Mouse (Mus musculus): Measurements from ENCODE around the gene Apol6. TPM values are rescaled to one million over a fixed set of nuclear protein-coding genes. Genes with fewer than 3 reads are reported as not detected.

Apol6 gene
- total and polyA plus RNA-seq, 3 experiments = not detected

DNA sequence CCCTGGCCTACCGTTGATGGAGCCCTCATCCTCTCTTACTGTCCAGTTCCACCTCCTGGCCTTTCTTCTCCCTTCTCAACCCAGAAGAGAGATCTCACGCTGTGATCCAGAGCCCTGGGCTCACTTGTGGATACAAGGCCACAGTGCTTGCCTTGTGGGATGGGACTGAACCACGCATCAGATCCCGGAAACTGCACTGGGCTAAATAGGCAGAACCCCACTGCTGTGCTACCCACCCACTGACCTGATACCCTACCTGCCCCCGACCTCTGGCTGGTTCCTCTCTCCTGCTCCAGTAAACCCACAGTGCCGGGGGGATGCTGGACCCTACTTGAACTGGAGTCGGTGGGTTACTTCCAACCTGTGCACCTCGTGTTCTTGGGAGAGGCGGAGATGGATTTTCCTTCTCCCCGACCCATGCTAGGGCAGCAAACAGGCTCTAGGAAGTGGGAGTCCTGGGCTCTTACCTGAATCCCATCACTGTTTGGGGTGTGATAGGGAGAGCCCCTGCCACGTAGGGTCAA lies 26.3 kb downstream of the Apol6 start:
- TF ChIP-seq ZNF384 (IDR thresholded peaks at IDR 0.05; ENCODE audit: low read depth, low read length) = no peak
- TF ChIP-seq SIN3A (IDR thresholded peaks at IDR 0.05; ENCODE audit: low read length) = no peak
- TF ChIP-seq MXI1 (IDR thresholded peaks at IDR 0.05; ENCODE audit: low read depth, low read length) = no peak
- dilution Hi-C loops (cut with MboI; ENCODE audit: extremely low pct_ligation_motif_present, extremely low pct_unique_long_range_greater_than_20kb, low sequenced_read_pairs) = no loop called here
- Histone ChIP-seq H3K4me1 (ENCODE audit: control insufficient read depth in 1 of 2, insufficient read depth in 2 of 2) (no peaks in the 10 kb centered on the region), H3K4me2 (ENCODE audit: insufficient read depth, low read depth, poor library complexity, severe bottlenecking) (no peak overlapping the region), H3K36me3 (replicated peaks in 1 of 2; ENCODE audit: control insufficient read depth in 1 of 2, insufficient read depth in 1 of 2, low read length in 1 of 2) (no peaks in the 10 kb centered on the region), H3K4me3 (replicated peaks in 1 of 3; ENCODE audit: low read depth in 2 of 3, low read length in 2 of 3, poor library complexity in 1 of 3) (no peak overlapping the region), H3K9ac (ENCODE audit: insufficient read depth, low read depth) (no peak overlapping the region), H3K79me2 (replicated peaks; ENCODE audit: control insufficient read depth, extremely low read depth, insufficient read depth, poor library complexity, severe bottlenecking) (no peaks in the 10 kb centered on the region), H3K27ac (ENCODE audit: insufficient read depth, low read depth) (no peak overlapping the region), H3K27me3 (replicated peaks) (peaks cover 87% of the 10 kb centered on the region), H3K9me3 (replicated peaks; ENCODE audit: low read length) (no peaks in the 10 kb centered on the region)
- DNase-seq (ENCODE audit: extremely low read depth) = no peak
- in situ Hi-C loops (cut with MboI; ENCODE audit: low pct_ligation_motif_present, low pct_unique_long_range_greater_than_20kb, low sequenced_read_pairs) = no loop called here

DNA sequence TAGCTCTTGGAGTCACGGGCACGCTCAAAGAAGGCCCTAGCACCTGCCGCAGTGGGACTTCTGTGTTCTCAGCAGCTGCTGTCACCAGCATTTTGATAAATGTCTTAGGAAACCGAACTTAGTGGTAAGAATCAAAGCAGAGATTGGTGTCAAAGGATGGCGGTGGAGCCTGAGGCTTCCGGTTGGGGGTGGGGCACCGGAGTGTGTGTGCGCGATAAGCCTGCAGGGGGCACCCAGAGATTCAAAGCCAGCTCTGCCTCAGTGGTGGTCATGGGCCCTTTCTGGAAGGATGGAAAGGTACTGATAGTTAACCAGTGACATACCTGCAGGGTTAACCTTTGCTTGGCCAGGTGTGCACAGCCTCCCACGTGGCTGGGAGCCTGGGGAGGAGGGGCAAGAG lies 27.0 kb downstream of the Apol6 start:
- dilution Hi-C loops (cut with MboI; ENCODE audit: extremely low pct_ligation_motif_present, extremely low pct_unique_long_range_greater_than_20kb, low sequenced_read_pairs) (no loop called here), in situ Hi-C loops (cut with MboI; ENCODE audit: low pct_ligation_motif_present, low pct_unique_long_range_greater_than_20kb, low sequenced_read_pairs) (no loop called here)
- H3K4me1 ChIP-seq (ENCODE audit: control insufficient read depth in 1 of 2, insufficient read depth in 2 of 2) = no peaks in the 10 kb centered on the region
- no peaks in the 10 kb centered on the region for H3K9me3 ChIP-seq (replicated peaks; ENCODE audit: low read length)
- no peaks in the 10 kb centered on the region for H3K36me3 ChIP-seq (replicated peaks in 1 of 2; ENCODE audit: control insufficient read depth in 1 of 2, insufficient read depth in 1 of 2, low read length in 1 of 2)
- peaks cover 87% of the 10 kb centered on the region for H3K27me3 ChIP-seq (replicated peaks)
- DNase-seq (ENCODE audit: extremely low read depth) = no peak
- no peak overlapping the region for H3K27ac ChIP-seq (ENCODE audit: insufficient read depth, low read depth)
- H3K4me3 ChIP-seq (replicated peaks in 1 of 3; ENCODE audit: low read depth in 2 of 3, low read length in 2 of 3, poor library complexity in 1 of 3) = no peak overlapping the region
- H3K4me2 ChIP-seq (ENCODE audit: insufficient read depth, low read depth, poor library complexity, severe bottlenecking) = no peak overlapping the region
- TF ChIP-seq SMC3 (IDR thresholded peaks at IDR 0.05; ENCODE audit: low read depth, low read length) (peak; percentile 23; the same call in 1 of the 2 replicates), CTCF (conservative IDR thresholded peaks at IDR 0.05 in 1 of 2, IDR thresholded peaks at IDR 0.05 in 1 of 2; ENCODE audit: low read depth in 2 of 2, low read length in 2 of 2) (peak in 1 of 2 experiments; percentile 43; a peak in 2 of 4 replicates), RAD21 (IDR thresholded peaks at IDR 0.05; ENCODE audit: low read depth, low read length) (peak; percentile 2; the same call in 1 of the 2 replicates), POLR2AphosphoS2 (IDR thresholded peaks at IDR 0.05; ENCODE audit: low read depth, low read length) (no peak), GABPA (IDR thresholded peaks at IDR 0.05; ENCODE audit: insufficient replicate concordance, low read depth, low read length) (no peak), CHD2 (IDR thresholded peaks at IDR 0.05; ENCODE audit: low read length) (peak; percentile 39; the same call in 1 of the 2 replicates)
- H3K79me2 ChIP-seq (replicated peaks; ENCODE audit: control insufficient read depth, extremely low read depth, insufficient read depth, poor library complexity, severe bottlenecking) = no peaks in the 10 kb centered on the region
- no peak overlapping the region for H3K9ac ChIP-seq (ENCODE audit: insufficient read depth, low read depth)

DNA sequence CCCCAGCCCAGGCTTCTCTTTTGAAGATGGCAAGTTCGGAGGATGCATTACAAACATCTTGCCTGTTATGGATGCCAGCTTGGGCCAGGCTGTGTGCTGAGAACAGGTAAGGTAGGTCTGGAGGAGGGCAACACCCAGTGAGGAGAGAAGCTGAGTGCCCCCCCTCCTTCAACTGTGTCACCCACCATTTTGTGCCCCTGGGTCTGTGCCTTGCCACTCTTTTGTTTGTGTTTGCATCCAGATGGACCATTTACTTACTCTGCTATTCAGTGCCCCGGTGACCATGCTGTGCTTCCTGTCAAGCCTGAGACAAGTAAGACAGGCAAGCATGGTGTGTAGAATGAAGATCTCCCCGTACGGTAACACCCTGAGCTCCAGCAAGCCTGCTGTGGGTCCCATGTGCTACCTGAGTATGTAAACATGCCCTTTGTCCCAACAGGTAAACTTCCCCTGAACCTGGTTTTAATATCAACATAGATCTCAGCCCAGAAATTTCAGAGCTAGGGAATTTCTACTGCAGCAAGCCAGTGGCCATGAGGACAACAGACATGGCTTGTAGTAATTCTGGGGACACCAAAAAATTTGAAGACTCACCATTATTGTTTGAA lies 28.1 kb downstream of the Apol6 start:
- DNase-seq (ENCODE audit: extremely low read depth) = no peak
- no peak overlapping the region for H3K4me3 ChIP-seq (replicated peaks in 1 of 3; ENCODE audit: low read depth in 2 of 3, low read length in 2 of 3, poor library complexity in 1 of 3)
- no peaks in the 10 kb centered on the region for H3K36me3 ChIP-seq (replicated peaks in 1 of 2; ENCODE audit: control insufficient read depth in 1 of 2, insufficient read depth in 1 of 2, low read length in 1 of 2)
- H3K27ac ChIP-seq (ENCODE audit: insufficient read depth, low read depth) = no peak overlapping the region
- in situ Hi-C loops (cut with MboI; ENCODE audit: low pct_ligation_motif_present, low pct_unique_long_range_greater_than_20kb, low sequenced_read_pairs) = no loop called here
- peaks cover 88% of the 10 kb centered on the region for H3K27me3 ChIP-seq (replicated peaks)
- H3K9me3 ChIP-seq (replicated peaks; ENCODE audit: low read length) = no peaks in the 10 kb centered on the region
- H3K4me1 ChIP-seq (ENCODE audit: control insufficient read depth in 1 of 2, insufficient read depth in 2 of 2) = no peaks in the 10 kb centered on the region
- H3K4me2 ChIP-seq (ENCODE audit: insufficient read depth, low read depth, poor library complexity, severe bottlenecking) = no peak overlapping the region
- H3K9ac ChIP-seq (ENCODE audit: insufficient read depth, low read depth) = no peak overlapping the region
- dilution Hi-C loops (cut with MboI; ENCODE audit: extremely low pct_ligation_motif_present, extremely low pct_unique_long_range_greater_than_20kb, low sequenced_read_pairs) = no loop called here
- H3K79me2 ChIP-seq (replicated peaks; ENCODE audit: control insufficient read depth, extremely low read depth, insufficient read depth, poor library complexity, severe bottlenecking) = no peaks in the 10 kb centered on the region
- TF ChIP-seq NELFE (IDR thresholded peaks at IDR 0.05; ENCODE audit: low read depth, low read length) (no peak), USF2 (conservative IDR thresholded peaks at IDR 0.05; ENCODE audit: low read depth, low read length) (no peak), MAZ (IDR thresholded peaks at IDR 0.05; ENCODE audit: low read depth, low read length) (no peak), EP300 (IDR thresholded peaks at IDR 0.05; ENCODE audit: low read length) (no peak), POLR2A (IDR thresholded peaks at IDR 0.05; ENCODE audit: low read depth, low read length) (no peak), PAX5 (IDR thresholded peaks at IDR 0.05; ENCODE audit: low read length) (no peak), HCFC1 (IDR thresholded peaks at IDR 0.05; ENCODE audit: low read depth, low read length) (no peak), BHLHE40 (IDR thresholded peaks at IDR 0.05; ENCODE audit: low read depth, low read length) (no peak), ZC3H11A (IDR thresholded peaks at IDR 0.05; ENCODE audit: low read depth, low read length) (no peak), MYC (IDR thresholded peaks at IDR 0.05; ENCODE audit: low read depth, low read length) (no peak), E2F4 (IDR thresholded peaks at IDR 0.05; ENCODE audit: insufficient replicate concordance, low read depth, low read length) (no peak), ELF1 (IDR thresholded peaks at IDR 0.05; ENCODE audit: low read depth, low read length) (no peak), TBP (conservative IDR thresholded peaks at IDR 0.05; ENCODE audit: low read depth, low read length) (no peak), IRF4 (IDR thresholded peaks at IDR 0.05; ENCODE audit: low read depth, low read length) (no peak), ETS1 (conservative IDR thresholded peaks at IDR 0.05; ENCODE audit: low read depth, low read length) (no peak), CHD2 (IDR thresholded peaks at IDR 0.05; ENCODE audit: low read length) (no peak), USF1 (IDR thresholded peaks at IDR 0.05; ENCODE audit: low read depth, low read length) (no peak), JUND (conservative IDR thresholded peaks at IDR 0.05; ENCODE audit: low read depth, low read length) (no peak), JUN (IDR thresholded peaks at IDR 0.05; ENCODE audit: insufficient read depth, low read depth, low read length) (no peak)

Measured in CH12.LX (cell line).